Mouse (Mus musculus): ENCODE data around the gene Slc25a33. TPM values are rescaled to one million over a fixed set of nuclear protein-coding genes. Genes with fewer than 3 reads are reported as not detected.

Gene Slc25a33
- polyA plus RNA-seq, 1 experiment from 2014 or later = 38.2 TPM

DNA sequence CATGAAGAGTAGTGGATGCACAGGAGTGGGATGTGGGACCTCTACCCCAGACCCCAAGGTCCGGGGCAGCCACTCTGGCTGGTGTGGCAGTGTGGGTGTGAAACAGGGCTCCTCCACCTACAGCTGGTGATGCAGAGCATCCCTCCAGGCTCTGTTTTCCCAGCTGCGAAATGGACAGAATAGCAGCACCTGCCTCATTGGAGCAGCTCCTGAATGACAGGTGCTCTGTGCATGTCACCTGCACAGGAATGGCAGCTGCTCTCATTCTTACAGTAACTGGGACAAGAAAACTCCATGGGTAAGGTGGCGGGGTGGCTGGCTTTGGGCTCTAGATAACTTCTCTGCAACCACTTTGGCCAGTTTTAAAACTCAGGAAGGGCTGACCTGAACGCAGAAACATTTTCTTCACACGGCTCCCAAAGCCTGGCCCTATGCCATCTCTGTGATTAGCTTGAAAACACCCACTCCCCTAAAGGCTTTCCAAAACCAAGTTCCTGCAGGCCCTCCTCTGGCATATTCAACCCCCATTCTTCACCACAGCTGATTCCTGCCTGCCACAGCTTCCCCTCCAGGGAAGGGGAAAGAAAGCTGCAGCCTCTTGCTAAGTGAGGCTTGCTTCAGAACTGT is 38.3 kb downstream of the Slc25a33 start:
- Histone ChIP-seq H3K9ac (peak overlapping the region; percentile 88), H3K36me3 (replicated peaks; ENCODE audit: control insufficient read depth, insufficient read depth) (peaks cover 12% of the 10 kb centered on the region), H3K4me2 (replicated peaks) (peak overlapping the region; percentile 87), H3K27ac (no peak overlapping the region), H3K4me1 (replicated peaks; ENCODE audit: control insufficient read depth, insufficient read depth, low read length) (peaks cover 54% of the 10 kb centered on the region), H3K27me3 (ENCODE audit: control insufficient read depth, insufficient read depth, low read length) (no peaks in the 10 kb centered on the region), H3K4me3 (replicated peaks; ENCODE audit: low read length) (0 out of 2 replicates have a peak overlapping the region, but pooled peaks have one; percentile 82), H3K9me3 (ENCODE audit: control insufficient read depth, low read length) (no peaks in the 10 kb centered on the region)
- no peak for DNase-seq (ENCODE audit: low spot score)
- ATAC-seq (ENCODE audit: low FRiP score) = no peak
- WGBS = 86% methylated on average over 5 of the region's 5 CpGs

DNA sequence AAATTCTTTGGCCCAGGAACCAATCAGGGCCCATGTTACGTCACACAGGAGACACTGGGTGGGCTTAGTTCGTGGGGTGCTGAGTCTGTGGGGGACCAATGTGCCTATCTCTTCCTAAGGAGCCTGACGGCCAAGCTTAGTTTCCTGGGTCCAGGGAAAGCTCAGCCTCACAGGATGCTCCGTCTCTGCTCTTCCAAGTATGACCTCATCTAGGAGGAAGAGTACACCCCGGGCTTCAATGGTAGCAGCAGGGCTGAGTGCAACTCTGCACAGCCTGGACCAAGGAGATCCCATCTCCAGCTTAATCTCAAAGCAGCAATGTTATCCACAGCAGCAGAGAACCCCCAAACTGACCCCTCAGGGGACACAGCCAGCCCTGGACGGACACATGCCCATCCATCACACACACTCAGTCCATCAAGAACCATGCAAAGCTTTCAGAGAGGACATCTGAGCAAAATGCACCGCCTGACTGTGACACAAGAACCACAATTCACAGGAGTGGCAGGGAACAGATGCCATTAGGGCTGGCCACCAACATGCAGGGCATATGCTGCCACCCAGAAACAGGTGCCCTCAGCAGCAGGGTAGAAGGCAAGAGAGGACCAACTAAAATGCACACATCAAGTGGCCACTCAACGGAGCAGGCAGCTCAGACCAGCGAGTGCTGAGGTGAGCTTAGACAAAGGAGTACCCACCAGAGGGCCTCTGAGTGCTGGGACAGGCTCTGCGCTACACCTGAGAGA is 39.2 kb downstream of the Slc25a33 start:
- WGBS = 77% methylated on average over 10 of the region's 10 CpGs
- Histone ChIP-seq H3K36me3 (replicated peaks; ENCODE audit: control insufficient read depth, insufficient read depth) (peaks cover 20% of the 10 kb centered on the region), H3K27ac (no peak overlapping the region), H3K9me3 (ENCODE audit: control insufficient read depth, low read length) (no peaks in the 10 kb centered on the region), H3K4me1 (replicated peaks; ENCODE audit: control insufficient read depth, insufficient read depth, low read length) (peaks cover 54% of the 10 kb centered on the region), H3K27me3 (ENCODE audit: control insufficient read depth, insufficient read depth, low read length) (no peaks in the 10 kb centered on the region), H3K9ac (peak overlapping the region; percentile 31), H3K4me2 (replicated peaks) (peak overlapping the region; percentile 87), H3K4me3 (replicated peaks; ENCODE audit: low read length) (no peak overlapping the region)
- no peak for ATAC-seq (ENCODE audit: low FRiP score)
- no peak for DNase-seq (ENCODE audit: low spot score)

DNA sequence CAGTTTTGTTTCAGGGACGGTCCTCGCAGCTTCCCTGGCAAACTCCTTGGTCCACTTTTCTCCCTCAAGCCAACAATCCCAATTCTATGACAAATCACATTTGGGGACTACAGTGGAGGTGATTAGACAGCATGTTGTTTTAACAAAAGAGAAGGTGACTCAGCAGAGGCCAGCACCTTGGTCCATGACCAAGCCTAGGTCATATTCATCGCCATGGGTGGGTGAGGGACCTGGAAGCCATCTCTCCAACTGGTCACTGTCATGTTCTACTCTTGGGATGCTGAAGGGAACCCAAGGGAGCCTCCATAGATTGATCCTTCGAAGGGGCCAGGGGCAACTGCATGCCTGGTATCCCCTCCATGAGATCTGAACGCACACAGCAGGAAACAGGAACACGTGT is 39.8 kb downstream of the Slc25a33 start:
- ATAC-seq (ENCODE audit: low FRiP score) (no peak), DNase-seq (ENCODE audit: low spot score) (no peak)
- H3K4me1 ChIP-seq (replicated peaks; ENCODE audit: control insufficient read depth, insufficient read depth, low read length) = peaks cover 54% of the 10 kb centered on the region
- H3K27me3 ChIP-seq (ENCODE audit: control insufficient read depth, insufficient read depth, low read length) = no peaks in the 10 kb centered on the region
- H3K4me3 ChIP-seq (replicated peaks; ENCODE audit: low read length) = no peak overlapping the region
- peak overlapping the region; percentile 37; the same call in 1 of the 2 replicates for H3K4me2 ChIP-seq (replicated peaks)
- peak overlapping the region; percentile 72 for H3K27ac ChIP-seq
- peaks cover 27% of the 10 kb centered on the region for H3K36me3 ChIP-seq (replicated peaks; ENCODE audit: control insufficient read depth, insufficient read depth)
- no peaks in the 10 kb centered on the region for H3K9me3 ChIP-seq (ENCODE audit: control insufficient read depth, low read length)
- WGBS = 91% methylated on average over 6 of the region's 6 CpGs
- H3K9ac ChIP-seq = peak overlapping the region; percentile 46

DNA sequence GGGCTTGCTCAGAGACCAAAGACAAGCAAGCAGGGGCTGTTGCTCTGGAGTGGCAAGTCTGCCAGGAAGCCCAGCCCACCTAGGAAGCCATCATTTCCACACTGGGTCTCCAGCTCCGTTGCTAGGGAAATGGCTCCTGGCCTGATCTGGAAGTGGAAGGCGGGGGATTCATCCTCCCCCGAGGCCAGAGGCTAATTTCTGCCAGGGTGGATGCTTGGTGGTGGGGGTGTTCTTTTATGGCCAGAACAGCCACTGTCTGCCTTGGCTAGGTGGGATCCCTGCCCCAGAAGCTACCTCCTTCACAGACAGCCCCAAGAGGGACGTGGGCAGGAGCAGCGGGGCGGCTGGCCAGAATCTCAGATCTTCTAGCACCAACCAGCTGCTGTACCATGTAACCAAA is 40.3 kb downstream of the Slc25a33 start:
- Histone ChIP-seq H3K4me1 (replicated peaks; ENCODE audit: control insufficient read depth, insufficient read depth, low read length) (peaks cover 54% of the 10 kb centered on the region), H3K27me3 (ENCODE audit: control insufficient read depth, insufficient read depth, low read length) (no peaks in the 10 kb centered on the region), H3K9me3 (ENCODE audit: control insufficient read depth, low read length) (no peaks in the 10 kb centered on the region), H3K9ac (peak overlapping the region; percentile 46), H3K27ac (peak overlapping the region; percentile 72), H3K36me3 (replicated peaks; ENCODE audit: control insufficient read depth, insufficient read depth) (peaks cover 32% of the 10 kb centered on the region), H3K4me3 (replicated peaks; ENCODE audit: low read length) (no peak overlapping the region), H3K4me2 (replicated peaks) (peak overlapping the region; percentile 37)
- DNase-seq (ENCODE audit: low spot score) (no peak), ATAC-seq (ENCODE audit: low FRiP score) (no peak)
- 38% methylated on average over 6 of the region's 6 CpGs for WGBS

DNA sequence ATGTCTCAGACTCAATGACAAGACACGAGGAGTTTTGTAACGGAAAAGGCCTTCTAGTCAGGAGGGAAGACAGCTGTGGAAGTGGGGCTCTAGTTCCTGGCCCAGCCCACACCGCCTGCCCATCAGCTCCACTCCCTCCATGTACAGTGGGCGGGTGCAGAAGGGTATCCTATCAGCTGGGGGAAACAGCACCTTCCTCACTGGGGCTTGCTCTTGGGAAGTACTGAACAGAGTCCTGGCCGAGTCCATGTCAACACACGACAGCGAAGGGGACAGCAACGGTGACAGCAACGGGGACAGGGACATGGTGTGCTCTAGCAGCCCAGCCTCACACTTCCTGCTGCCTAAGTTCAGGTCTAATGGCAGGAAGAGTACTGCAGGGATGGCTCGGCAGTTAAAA is 41.3 kb downstream of the Slc25a33 start:
- Histone ChIP-seq H3K9ac (0 out of 2 replicates have a peak overlapping the region, but pooled peaks have one; percentile 46), H3K4me1 (replicated peaks; ENCODE audit: control insufficient read depth, insufficient read depth, low read length) (peaks cover 50% of the 10 kb centered on the region), H3K27ac (peak overlapping the region; percentile 72; the same call in 1 of the 2 replicates), H3K27me3 (ENCODE audit: control insufficient read depth, insufficient read depth, low read length) (no peaks in the 10 kb centered on the region), H3K36me3 (replicated peaks; ENCODE audit: control insufficient read depth, insufficient read depth) (peaks cover 41% of the 10 kb centered on the region), H3K9me3 (ENCODE audit: control insufficient read depth, low read length) (no peaks in the 10 kb centered on the region), H3K4me2 (replicated peaks) (peak overlapping the region; percentile 37; the same call in 1 of the 2 replicates), H3K4me3 (replicated peaks; ENCODE audit: low read length) (no peak overlapping the region)
- ATAC-seq (ENCODE audit: low FRiP score) (no peak), DNase-seq (ENCODE audit: low spot score) (no peak)
- WGBS = 76% methylated on average over 10 of the region's 10 CpGs

DNA sequence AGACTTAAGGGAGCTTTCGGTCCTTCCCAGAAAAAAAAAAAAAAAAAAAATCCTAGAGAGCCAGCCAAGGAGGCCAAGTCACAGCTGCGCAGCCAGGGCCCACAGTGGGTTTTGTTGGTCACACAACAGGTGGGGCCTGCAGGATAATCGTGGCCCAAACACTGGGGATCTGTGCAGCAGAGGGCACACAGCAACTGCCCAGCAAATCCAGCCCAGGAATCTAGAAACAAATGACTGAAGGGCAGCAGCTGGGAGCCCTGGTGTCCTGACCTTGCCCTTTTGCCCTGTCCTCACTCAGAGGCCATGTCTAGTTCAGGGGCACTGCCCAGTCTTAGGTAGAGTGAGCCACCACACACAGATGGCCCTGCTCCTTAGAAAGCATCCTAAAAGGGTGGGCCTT is 41.8 kb downstream of the Slc25a33 start:
- WGBS = 73% methylated on average over 3 of the region's 3 CpGs
- no peak overlapping the region for H3K27ac ChIP-seq
- no peaks in the 10 kb centered on the region for H3K9me3 ChIP-seq (ENCODE audit: control insufficient read depth, low read length)
- H3K27me3 ChIP-seq (ENCODE audit: control insufficient read depth, insufficient read depth, low read length) = no peaks in the 10 kb centered on the region
- ATAC-seq (ENCODE audit: low FRiP score) = no peak
- no peak overlapping the region for H3K4me3 ChIP-seq (replicated peaks; ENCODE audit: low read length)
- peaks cover 50% of the 10 kb centered on the region for H3K4me1 ChIP-seq (replicated peaks; ENCODE audit: control insufficient read depth, insufficient read depth, low read length)
- no peak overlapping the region for H3K9ac ChIP-seq
- DNase-seq (ENCODE audit: low spot score) = no peak
- peaks cover 46% of the 10 kb centered on the region for H3K36me3 ChIP-seq (replicated peaks; ENCODE audit: control insufficient read depth, insufficient read depth)
- no peak overlapping the region for H3K4me2 ChIP-seq (replicated peaks)

DNA sequence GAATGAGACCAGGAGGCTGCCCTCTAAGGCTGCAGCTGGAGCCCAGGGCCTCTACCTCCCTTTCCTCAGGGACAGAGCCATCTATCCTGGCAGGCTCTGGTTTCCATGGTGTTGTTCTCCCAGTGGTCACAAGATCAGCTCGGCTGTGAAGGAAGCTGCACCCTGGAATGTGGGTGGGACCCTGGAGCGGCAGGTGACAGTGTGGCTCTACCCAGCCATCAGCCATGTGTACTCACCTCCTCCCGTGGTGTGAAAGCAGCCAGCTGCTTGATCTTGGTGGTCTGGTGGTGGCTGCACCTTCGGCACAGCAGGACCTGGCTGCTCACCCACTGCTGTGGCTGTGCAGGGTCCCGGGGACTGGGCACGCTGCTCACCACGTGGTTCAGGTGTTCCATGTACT is 43.2 kb downstream of the Slc25a33 start:
- Histone ChIP-seq H3K27me3 (ENCODE audit: control insufficient read depth, insufficient read depth, low read length) (no peaks in the 10 kb centered on the region), H3K9me3 (ENCODE audit: control insufficient read depth, low read length) (no peaks in the 10 kb centered on the region), H3K4me2 (replicated peaks) (no peak overlapping the region), H3K4me3 (replicated peaks; ENCODE audit: low read length) (no peak overlapping the region), H3K36me3 (replicated peaks; ENCODE audit: control insufficient read depth, insufficient read depth) (peaks cover 61% of the 10 kb centered on the region), H3K9ac (no peak overlapping the region), H3K27ac (no peak overlapping the region), H3K4me1 (replicated peaks; ENCODE audit: control insufficient read depth, insufficient read depth, low read length) (peaks cover 36% of the 10 kb centered on the region)
- ATAC-seq (ENCODE audit: low FRiP score) (no peak), DNase-seq (ENCODE audit: low spot score) (no peak)
- 71% methylated on average over 7 of the region's 7 CpGs for WGBS

DNA sequence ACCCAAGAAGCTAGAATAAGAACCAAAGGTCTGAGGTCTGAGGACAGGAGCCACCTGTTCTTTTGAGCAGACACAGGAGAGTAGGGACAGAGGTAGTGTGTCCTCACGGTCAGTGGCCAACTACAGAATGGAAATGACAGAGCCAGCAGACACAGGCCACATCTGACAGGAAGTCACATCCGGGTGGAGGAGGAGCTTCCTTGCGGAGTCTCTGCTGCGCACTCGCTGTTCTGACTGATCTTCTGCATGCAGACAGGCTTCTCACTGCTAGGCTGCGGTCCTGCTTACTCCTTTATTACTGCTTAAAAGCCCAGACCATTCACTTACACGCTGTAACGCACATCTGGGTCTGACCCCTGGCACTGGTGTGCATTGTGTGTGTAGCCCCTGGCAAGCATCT is 45.3 kb downstream of the Slc25a33 start:
- peaks cover 20% of the 10 kb centered on the region for H3K4me1 ChIP-seq (replicated peaks; ENCODE audit: control insufficient read depth, insufficient read depth, low read length)
- ATAC-seq (ENCODE audit: low FRiP score) (no peak), DNase-seq (ENCODE audit: low spot score) (no peak)
- 80% methylated on average over 8 of the region's 8 CpGs for WGBS
- H3K4me3 ChIP-seq (replicated peaks; ENCODE audit: low read length) = no peak overlapping the region
- no peak overlapping the region for H3K9ac ChIP-seq
- no peak overlapping the region for H3K27ac ChIP-seq
- H3K9me3 ChIP-seq (ENCODE audit: control insufficient read depth, low read length) = no peaks in the 10 kb centered on the region
- H3K27me3 ChIP-seq (ENCODE audit: control insufficient read depth, insufficient read depth, low read length) = no peaks in the 10 kb centered on the region
- H3K4me2 ChIP-seq (replicated peaks) = no peak overlapping the region
- H3K36me3 ChIP-seq (replicated peaks; ENCODE audit: control insufficient read depth, insufficient read depth) = peaks cover 72% of the 10 kb centered on the region

DNA sequence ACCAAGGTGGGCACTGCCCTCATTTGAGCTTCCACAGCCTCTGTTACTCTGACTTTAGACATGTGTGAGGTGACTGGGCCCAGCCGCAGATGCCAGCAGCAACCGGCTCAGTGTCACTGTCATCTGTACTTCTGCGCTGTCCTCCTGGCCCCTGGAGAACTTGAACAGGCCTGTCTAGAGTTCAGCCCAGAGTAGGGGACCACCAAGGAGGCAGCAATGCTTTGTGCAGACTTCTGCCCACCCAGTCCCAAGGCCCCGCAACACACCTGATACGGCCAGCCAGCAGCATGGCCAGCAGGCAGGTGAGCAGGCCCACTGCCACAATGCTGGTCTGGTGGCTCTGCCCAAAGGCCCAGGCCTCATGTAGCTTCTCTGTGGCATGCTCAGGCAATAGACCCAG is 46.4 kb downstream of the Slc25a33 start:
- Histone ChIP-seq H3K9me3 (ENCODE audit: control insufficient read depth, low read length) (no peaks in the 10 kb centered on the region), H3K27me3 (ENCODE audit: control insufficient read depth, insufficient read depth, low read length) (no peaks in the 10 kb centered on the region), H3K27ac (no peak overlapping the region), H3K4me3 (replicated peaks; ENCODE audit: low read length) (no peak overlapping the region), H3K9ac (no peak overlapping the region), H3K4me2 (replicated peaks) (no peak overlapping the region), H3K36me3 (replicated peaks; ENCODE audit: control insufficient read depth, insufficient read depth) (peaks cover 81% of the 10 kb centered on the region), H3K4me1 (replicated peaks; ENCODE audit: control insufficient read depth, insufficient read depth, low read length) (peaks cover 16% of the 10 kb centered on the region)
- DNase-seq (ENCODE audit: low spot score) (no peak), ATAC-seq (ENCODE audit: low FRiP score) (no peak)
- 96% methylated on average over 5 of the region's 5 CpGs for WGBS

Measured in hindbrain, embryonic 14.5 days (tissue).